Mouse (Mus musculus): ENCODE measurements around the gene Abcg3. TPM values are rescaled to one million over a fixed set of nuclear protein-coding genes. Genes with fewer than 3 reads are reported as not detected.

Abcg3 gene
- total RNA-seq (2023): 0.79 and 1.2 TPM in 2 replicates

DNA sequence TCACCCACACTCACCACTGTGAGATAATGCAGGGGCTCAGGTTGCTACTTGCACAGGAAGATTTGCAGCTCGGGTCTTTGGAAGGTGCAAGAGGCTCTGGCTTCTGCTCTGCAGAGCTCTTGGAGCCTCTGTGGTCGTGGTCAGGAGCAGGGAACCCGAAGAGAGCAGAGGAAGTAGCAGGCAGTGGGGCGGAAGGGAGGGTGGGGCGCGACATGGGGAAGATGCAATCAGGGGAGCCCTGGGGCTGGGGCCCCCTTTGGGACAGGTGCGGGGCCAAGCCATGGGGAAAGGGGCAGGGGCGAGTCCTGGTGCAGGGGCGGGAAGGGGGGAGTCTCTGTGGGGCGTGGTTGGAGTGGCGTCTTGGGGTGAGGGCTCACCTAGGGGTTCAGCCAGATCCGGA lies at the start of gene Abcg3:
TSS of gene Abcg3 (minus strand) at position 184 of the 400 bp plus-strand sequence.

Other genes starting within 250 kb of the Abcg3 start
- gene Zfp951, start 122.6 kb downstream of the Abcg3 start, total RNA-seq (2023): 1.3 and 1.6 TPM in 2 replicates
- 6.3 and 7.1 TPM in 2 replicates for gene Gbp9, start 156.8 kb upstream of the Abcg3 start, total RNA-seq (2023)
- gene Gbp8, start 156.8 kb upstream of the Abcg3 start, total RNA-seq (2023): 0.57 and 0.91 TPM in 2 replicates
- 0.79 and 1.4 TPM in 2 replicates for gene Gbp4, start 156.9 kb upstream of the Abcg3 start, total RNA-seq (2023)

All from neutrophil, adult 65 days (primary cell).